8 mouse cellular contexts compared by ENCODE assay signal in the genomic region with DNA sequence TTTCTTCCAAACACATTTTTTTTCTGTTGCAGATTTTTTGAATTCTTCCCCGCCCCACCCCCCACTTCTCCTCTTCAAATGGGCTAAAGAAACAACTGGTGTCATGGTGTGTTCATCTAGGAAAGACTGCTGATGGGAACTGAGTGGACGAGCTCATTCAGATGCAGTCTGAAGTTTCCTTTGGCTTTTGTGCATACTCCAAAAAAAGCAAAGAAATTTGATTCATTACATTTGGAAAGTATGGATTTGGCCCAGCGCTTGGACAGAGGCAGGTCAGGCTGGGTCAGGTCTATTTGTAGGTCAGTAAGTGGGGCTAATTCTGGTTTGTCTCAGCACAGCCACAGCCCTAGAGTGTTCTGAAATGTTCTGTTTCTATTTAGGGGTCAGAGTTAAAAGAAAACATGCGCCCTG.
DNase-seq lines count a peak whose midpoint lies in the region; ATAC-seq lines count a peak whose summit lies in the region.

No protein-coding gene starts in this region.

- no peak overlapping the region for H3K9ac ChIP-seq in neural tube, embryonic 15.5 days (replicated peaks)
- H3K9ac ChIP-seq in heart, embryonic 12.5 days = no peak overlapping the region

- H3K4me2 ChIP-seq in neural tube, embryonic 15.5 days = no peak overlapping the region
- H3K4me2 ChIP-seq in heart, embryonic 12.5 days = no peak overlapping the region

- no peak for ATAC-seq in neural tube, embryonic 15.5 days (ENCODE audit: low FRiP score)
- peak; percentile 57 for ATAC-seq in heart, embryonic 12.5 days (ENCODE audit: insufficient number of reproducible peaks, low FRiP score)

- DNase-seq in neural tube, embryonic 10.5 days (ENCODE audit: extremely low spot score, low spot score) = peak; percentile 26
- peak; percentile 82 for DNase-seq in kidney, postnatal 14 days
- peak; percentile 70 for DNase-seq in yolk sac, embryonic 10.5 days (ENCODE audit: low spot score)
- DNase-seq in ovary, postnatal 10 days (ENCODE audit: low spot score) = no peak
- no peak for DNase-seq in adipocyte (ENCODE audit: low spot score)
- DNase-seq in urinary bladder, adult 18-20 months (ENCODE audit: low spot score in 2 of 2) = no peak

- H3K4me1 ChIP-seq in neural tube, embryonic 15.5 days = peaks cover 26% of the 10 kb centered on the region
- peaks cover 16% of the 10 kb centered on the region for H3K4me1 ChIP-seq in heart, embryonic 12.5 days (replicated peaks)

- H3K9me3 ChIP-seq in neural tube, embryonic 15.5 days (replicated peaks) = no peaks in the 10 kb centered on the region
- H3K9me3 ChIP-seq in heart, embryonic 12.5 days (replicated peaks) = 0 out of 2 replicates have a peak, but pooled peaks cover 4% of the 10 kb centered on the region

- H3K27me3 ChIP-seq in neural tube, embryonic 15.5 days (replicated peaks) = no peaks in the 10 kb centered on the region
- H3K27me3 ChIP-seq in heart, embryonic 12.5 days (replicated peaks) = no peaks in the 10 kb centered on the region

- no peaks in the 10 kb centered on the region for H3K36me3 ChIP-seq in neural tube, embryonic 15.5 days
- H3K36me3 ChIP-seq in heart, embryonic 12.5 days = no peaks in the 10 kb centered on the region

- WGBS in neural tube, embryonic 15.5 days = 76% methylated on average over 4 of the region's 4 CpGs
- 36% methylated on average over 4 of the region's 4 CpGs for WGBS in heart, embryonic 12.5 days

- H3K27ac ChIP-seq in neural tube, embryonic 15.5 days (replicated peaks) = no peak overlapping the region
- H3K27ac ChIP-seq in heart, embryonic 12.5 days (ENCODE audit: poor library complexity, severe bottlenecking) = peak overlapping the region; percentile 85

- H3K4me3 ChIP-seq in neural tube, embryonic 15.5 days (replicated peaks) = no peak overlapping the region
- H3K4me3 ChIP-seq in heart, embryonic 12.5 days = no peak overlapping the region

Comparison
In these comparisons a context has a peak if more than half of its experiments do, and no peak if none do; other contexts are left out.
1. DNase-seq: peak in neural tube, embryonic 10.5 days (single experiment), kidney, postnatal 14 days (single experiment) and yolk sac, embryonic 10.5 days (single experiment); none in ovary, postnatal 10 days (single experiment), adipocyte (single experiment) and urinary bladder, adult 18-20 months (0 of 2).